Mouse (Mus musculus) G1E (cell line): ENCODE data around the gene Lefty2. TPM values are rescaled to one million over a fixed set of nuclear protein-coding genes. Genes with fewer than 3 reads are reported as not detected.
"Not testable (repeated sequence)": the region's sequence is repeated elsewhere in the genome, so short reads cannot be mapped to it uniquely, and the experiment has no call there.

Experiments
- ATAC-seq: 2 replicates; pipeline ENCODE4 v1.8.0; 2016; ENCODE audit warnings: mild to moderate bottlenecking; ENCODE audit not compliant: insufficient number of reproducible peaks, poor library complexity, low FRiP score, severe bottlenecking; ENCODE audit errors: extremely low read depth
- DNase-seq: peaks from one replicate; pipeline ENCODE4 v3.0.0; 2012; ENCODE audit warnings: low spot score
- H3K27me3 ChIP-seq: 2 replicates; pipeline ENCODE4 v1.6.1; 2012; ENCODE audit warnings: mild to moderate bottlenecking, low read length, inconsistent platforms; ENCODE audit not compliant: insufficient read depth
- H3K36me3 ChIP-seq: replicated peaks from 2 replicates; pipeline ENCODE3; 2012; ENCODE audit warnings: mild to moderate bottlenecking, inconsistent platforms
- H3K4me1 ChIP-seq: 2 replicates; pipeline ENCODE4 v1.6.1; 2012; ENCODE audit warnings: low read depth, low read length, inconsistent platforms, mixed read lengths; ENCODE audit not compliant: insufficient read depth
- H3K4me3 ChIP-seq: 2 replicates; pipeline ENCODE4 v1.5.1; 2012; ENCODE audit warnings: low read depth, mild to moderate bottlenecking, inconsistent platforms, low read length, moderate library complexity, mixed read lengths
- H3K9me3 ChIP-seq: replicated peaks from 2 replicates; pipeline ENCODE4 v1.6.1; 2012; ENCODE audit warnings: inconsistent platforms
- CTCF ChIP-seq: IDR thresholded peaks from 2 replicates; pipeline ENCODE4 v1.5.1; 2012; ENCODE audit warnings: low read depth, low read length, inconsistent platforms, mixed read lengths
- GATA1 ChIP-seq: IDR thresholded peaks from 2 replicates; pipeline ENCODE4 v1.6.1; 2012; ENCODE audit warnings: borderline replicate concordance, low read length, inconsistent platforms, mixed read lengths
- GATA2 ChIP-seq: IDR thresholded peaks from 2 replicates; pipeline ENCODE4 v1.6.1; 2012; ENCODE audit warnings: low read depth, low read length, inconsistent platforms, borderline replicate concordance
- POLR2AphosphoS5 ChIP-seq: IDR thresholded peaks from 2 replicates; pipeline ENCODE4 v1.6.1; 2012; ENCODE audit warnings: low read depth, low read length, inconsistent platforms; ENCODE audit not compliant: insufficient replicate concordance
- TAL1 ChIP-seq: conservative IDR thresholded peaks from 2 replicates; pipeline ENCODE4 v1.6.1; 2012; ENCODE audit warnings: low read depth, low read length, inconsistent platforms, mixed read lengths
- polyA plus RNA-seq: library from polyadenylated mRNA; stranded (reverse); fragments of >175 nt; gene quantifications from 2 replicates; pipeline ENCODE4 v1.2.3, GENCODE M21; 2012
- total RNA-seq, 2 experiments: library from RNA; stranded (forward) in 1 of 2; stranded (reverse) in 1 of 2; fragments of 200-1000 nt in 1 of 2; fragments of >200 nt in 1 of 2; fragmentation: Nextera tagmentation in 1 of 2; gene quantifications; 2 replicates each; pipeline ENCODE4 v1.2.3; 2014 to 2017

The Lefty2 gene
- total and polyA plus RNA-seq, 3 experiments = 0.11 TPM; not detected in 2

- H3K4me3 ChIP-seq = no peak overlapping the region
- no peaks in the 10 kb centered on the region for H3K36me3 ChIP-seq
- ATAC-seq = no peak
- no peaks in the 10 kb centered on the region; the same call in 1 of the 2 replicates for H3K9me3 ChIP-seq
- TF ChIP-seq GATA2 (no peak), TAL1 (no peak), CTCF (no peak), POLR2AphosphoS5 (no peak), GATA1 (no peak)
- H3K27me3 ChIP-seq = peaks cover 54% of the 10 kb centered on the region
- H3K4me1 ChIP-seq = no peaks in the 10 kb centered on the region
- DNase-seq = no peak
These were observed 36.7 kb downstream of the Lefty2 start for GRCm38 (mm10) chr1:180929599-180929998.

GRCm38 (mm10) chr1:180931106-180931505 lies 38.2 kb downstream of the Lefty2 start:
- peaks cover 58% of the 10 kb centered on the region for H3K27me3 ChIP-seq

GRCm38 (mm10) chr1:180933659-180934058 lies 40.8 kb downstream of the Lefty2 start:
- H3K9me3 ChIP-seq = no peaks in the 10 kb centered on the region; the same call in 1 of the 2 replicates
- H3K36me3 ChIP-seq = no peaks in the 10 kb centered on the region
- peaks cover 8% of the 10 kb centered on the region for H3K4me1 ChIP-seq
- peaks cover 57% of the 10 kb centered on the region for H3K27me3 ChIP-seq
- DNase-seq (no peak), ATAC-seq (no peak)
- TF ChIP-seq CTCF (no peak), POLR2AphosphoS5 (no peak), GATA2 (no peak), GATA1 (no peak), TAL1 (no peak)
- no peak overlapping the region for H3K4me3 ChIP-seq

More at GRCm38 (mm10) chr1:180931106-180931505, 38.2 kb downstream of the Lefty2 start:
- TF ChIP-seq TAL1 (no peak), GATA1 (no peak), POLR2AphosphoS5 (no peak), CTCF (no peak)
- no peak for DNase-seq
- Histone ChIP-seq H3K36me3 (no peaks in the 10 kb centered on the region), H3K9me3 (no peaks in the 10 kb centered on the region; the same call in 1 of the 2 replicates), H3K4me3 (no peak overlapping the region), H3K4me1 (peaks cover 4% of the 10 kb centered on the region)
- ATAC-seq = no peak

- TF ChIP-seq TAL1 = no peak
- TF ChIP-seq GATA2 = no peak
- no peak for TF ChIP-seq POLR2AphosphoS5
- TF ChIP-seq GATA1 = no peak
- no peak for TF ChIP-seq CTCF
- ATAC-seq (no peak), DNase-seq (no peak)
- Histone ChIP-seq H3K9me3 (no peaks in the 10 kb centered on the region; the same call in 1 of the 2 replicates), H3K36me3 (no peaks in the 10 kb centered on the region), H3K27me3 (peaks cover 55% of the 10 kb centered on the region), H3K4me1 (peaks cover 8% of the 10 kb centered on the region), H3K4me3 (no peak within 1 kb of the TSS)
These were observed 41.8 kb downstream of the Lefty2 start, which contains the start of gene Lefty1 for GRCm38 (mm10) chr1:180934467-180935419. Gene Lefty1 (plus strand): TSS chr1:180935022.

- peaks cover 63% of the 10 kb centered on the region for H3K27me3 ChIP-seq
- peak overlapping the region; percentile 52; the same call in 1 of the 2 replicates for H3K4me3 ChIP-seq
- not testable (repeated sequence) for DNase-seq, H3K9me3 ChIP-seq, H3K36me3 ChIP-seq, ATAC-seq
- H3K4me1 ChIP-seq = peaks cover 13% of the 10 kb centered on the region
These were observed 43.9 kb downstream of the Lefty2 start for GRCm38 (mm10) chr1:180936610-180937398.

GRCm38 (mm10) chr1:180937631-180938030 lies 44.7 kb downstream of the Lefty2 start:
- H3K9me3 ChIP-seq, H3K4me3 ChIP-seq, H3K36me3 ChIP-seq, ATAC-seq, DNase-seq: not testable (repeated sequence)
- Histone ChIP-seq H3K27me3 (peaks cover 60% of the 10 kb centered on the region), H3K4me1 (peaks cover 20% of the 10 kb centered on the region)

GRCm38 (mm10) chr1:180938781-180939180 lies 45.9 kb downstream of the Lefty2 start:
- not testable (repeated sequence) for ATAC-seq, H3K4me3 ChIP-seq, DNase-seq, H3K9me3 ChIP-seq, H3K36me3 ChIP-seq
- peaks cover 58% of the 10 kb centered on the region for H3K27me3 ChIP-seq
- H3K4me1 ChIP-seq = peaks cover 30% of the 10 kb centered on the region
